Mouse (Mus musculus): ENCODE results near the gene Cramp1l. TPM values are rescaled to one million over a fixed set of nuclear protein-coding genes. Genes with fewer than 3 reads are reported as not detected.

The Cramp1l gene
- polyA plus RNA-seq (2021) = 14.6 TPM

DNA sequence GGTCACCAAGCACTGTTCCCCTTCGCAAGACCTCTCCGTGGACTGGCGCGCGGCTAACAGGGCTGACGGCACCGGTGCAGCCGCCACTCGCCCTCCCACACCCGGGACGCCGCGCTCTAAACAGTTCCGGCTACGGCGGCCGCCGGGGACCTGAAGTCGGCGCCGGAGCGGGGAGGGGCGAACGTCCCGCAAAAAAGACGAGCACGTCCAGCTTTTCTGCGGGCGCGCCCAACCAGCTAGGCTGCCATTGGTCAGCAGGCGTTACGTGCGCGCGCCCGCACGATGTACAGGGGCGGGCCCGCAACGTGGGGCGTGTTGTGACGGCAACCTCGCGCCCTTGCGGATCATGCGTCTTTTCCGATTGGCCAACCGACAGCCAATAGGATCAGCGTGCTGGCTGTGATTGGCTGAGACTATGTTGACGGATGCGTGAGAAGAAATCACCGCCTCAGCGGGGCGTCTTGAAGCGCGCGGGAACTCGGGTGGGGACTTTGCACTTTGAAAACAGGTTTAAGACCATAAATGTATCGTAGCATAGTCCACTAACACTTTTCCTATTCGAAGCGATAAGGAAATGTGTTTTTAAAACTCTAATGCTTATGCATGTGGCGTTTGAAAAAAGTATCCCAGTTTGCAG is at the start of gene Cramp1l, which contains the start of gene Ift140:
Gene Cramp1l, minus strand, starts transcription at position 134 of the 637 bp plus-strand sequence.
Gene Ift140, plus strand, starts transcription at position 431 of the 637 bp plus-strand sequence.
- ChIA-PET POLR2A (no interaction called here), CTCF (interaction anchor here (0.9 kb wide), 1 partner anchor 206 kb away, joined by 3 read pairs; no protein-coding TSS in a partner anchor)
- in situ Hi-C loops (cut with MboI; ENCODE audit: low pct_unique_long_range_greater_than_20kb) = loop anchor here (5.0 kb wide), 1 partner anchor 78 kb away; the partner anchor contains the start of gene Mapk8ip3
- H3K27me3 ChIP-seq = no peaks in the 10 kb centered on the region
- no peak for TF ChIP-seq CTCF (IDR thresholded peaks at IDR 0.05)
- peak; percentile 94 for DNase-seq (ENCODE audit: low read depth, low spot score)
- ATAC-seq = peak; percentile 78

DNA sequence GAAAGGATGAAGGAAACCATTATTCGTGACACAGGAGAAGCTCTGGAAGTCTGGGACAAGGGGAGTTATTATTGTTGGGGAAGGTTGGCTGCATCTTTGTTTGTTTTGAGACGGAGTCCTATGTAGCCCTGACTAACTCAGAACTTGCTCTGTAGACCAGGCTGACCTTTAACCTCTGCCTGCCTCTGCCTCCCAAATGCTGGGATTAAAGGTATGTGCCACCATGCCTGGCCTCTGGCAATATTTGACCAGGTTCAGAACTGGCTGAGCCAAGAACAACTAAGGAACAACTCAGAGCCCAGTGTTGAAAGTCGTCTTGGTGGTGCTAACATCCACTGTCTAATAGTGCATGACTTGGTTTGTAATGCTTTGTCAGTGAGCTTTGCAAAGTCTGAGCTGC is 49.6 kb upstream of the Cramp1l start:
- no peak for ATAC-seq
- TF ChIP-seq CTCF (IDR thresholded peaks at IDR 0.05) = no peak
- POLR2A ChIA-PET = interaction anchor here (0.5 kb wide), 1 partner anchor 374 kb away, joined by 5 read pairs; no protein-coding TSS in a partner anchor
- in situ Hi-C loops (cut with MboI; ENCODE audit: low pct_unique_long_range_greater_than_20kb) = no loop called here
- CTCF ChIA-PET = interaction anchor here (2.0 kb wide), 1 partner anchor 12 kb away, joined by 6 read pairs; no protein-coding TSS in a partner anchor
- H3K27me3 ChIP-seq = no peaks in the 10 kb centered on the region
- DNase-seq (ENCODE audit: low read depth, low spot score) = no peak

DNA sequence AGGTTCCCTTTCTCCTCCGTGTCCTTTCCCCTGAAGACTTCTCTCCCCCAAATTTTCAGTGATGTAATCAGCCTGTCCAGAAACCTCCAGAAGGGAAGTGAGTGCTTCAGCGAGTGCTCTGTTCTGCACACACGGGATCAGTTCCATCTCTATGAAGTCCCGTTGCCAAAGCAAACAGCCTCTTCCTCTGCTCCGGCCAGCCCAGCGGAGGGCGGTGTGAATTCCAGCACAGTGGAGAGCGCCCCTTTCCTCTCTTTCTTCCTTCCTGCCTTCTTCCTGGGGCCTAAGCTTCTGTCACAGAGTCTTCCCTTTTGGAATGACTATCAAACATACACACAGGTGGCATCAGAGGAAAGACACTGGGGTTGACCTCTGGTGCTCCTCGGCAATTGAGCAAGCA is 48.8 kb upstream of the Cramp1l start:
- no peaks in the 10 kb centered on the region for H3K27me3 ChIP-seq
- in situ Hi-C loops (cut with MboI; ENCODE audit: low pct_unique_long_range_greater_than_20kb) = no loop called here
- CTCF ChIA-PET = no interaction called here
- POLR2A ChIA-PET = no interaction called here
- ATAC-seq (no peak), DNase-seq (ENCODE audit: low read depth, low spot score) (no peak)
- TF ChIP-seq CTCF (IDR thresholded peaks at IDR 0.05) = no peak

DNA sequence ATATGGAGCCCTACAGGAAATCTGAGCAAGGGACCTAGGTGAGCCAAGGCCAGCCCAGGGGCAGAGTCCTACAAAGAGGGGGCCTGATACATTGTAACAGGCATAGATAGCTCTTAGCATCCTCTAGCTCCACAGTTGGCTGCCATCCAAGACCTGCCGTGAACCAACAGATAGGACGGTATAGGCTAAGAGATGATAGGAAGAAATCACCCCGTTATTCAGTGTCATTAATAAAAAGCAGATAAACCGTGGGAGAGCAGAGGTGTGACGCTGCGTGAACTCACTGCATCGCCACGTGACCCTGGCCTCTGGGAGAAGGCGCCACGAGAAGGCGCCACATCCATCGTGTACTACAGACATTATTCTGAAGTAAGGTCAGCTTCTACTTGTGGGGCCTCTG is 48.3 kb upstream of the Cramp1l start:
- DNase-seq (ENCODE audit: low read depth, low spot score) (no peak), ATAC-seq (no peak)
- TF ChIP-seq CTCF (IDR thresholded peaks at IDR 0.05) = no peak
- in situ Hi-C loops (cut with MboI; ENCODE audit: low pct_unique_long_range_greater_than_20kb) = no loop called here
- CTCF ChIA-PET = no interaction called here
- POLR2A ChIA-PET = interaction anchor here (1.2 kb wide), 1 partner anchor 21 kb away, joined by 3 read pairs; no protein-coding TSS in a partner anchor
- H3K27me3 ChIP-seq = no peaks in the 10 kb centered on the region

DNA sequence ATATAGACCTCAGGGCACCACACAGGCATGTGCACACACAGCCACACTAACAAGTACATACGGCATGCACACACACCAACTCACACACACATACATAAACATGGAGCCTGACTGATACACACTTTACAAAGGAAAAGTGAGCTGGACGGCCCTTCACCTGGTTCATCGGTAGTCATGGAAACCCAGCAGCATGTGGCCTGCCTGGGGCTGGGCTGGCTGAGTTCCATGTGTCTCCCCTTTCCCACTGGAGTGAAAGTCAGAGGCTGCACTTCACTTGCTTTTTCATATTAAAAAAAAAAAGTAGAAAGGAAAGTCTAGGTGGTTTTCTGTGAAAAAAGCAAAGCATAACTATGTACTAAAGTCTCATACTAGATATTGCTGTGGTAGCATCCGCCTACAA is 47.7 kb upstream of the Cramp1l start:
- TF ChIP-seq CTCF (IDR thresholded peaks at IDR 0.05) = no peak
- DNase-seq (ENCODE audit: low read depth, low spot score) (no peak), ATAC-seq (no peak)
- POLR2A ChIA-PET = interaction anchor here (0.6 to 1.2 kb wide), 2 partner anchors 21 to 126 kb away, joined by 3 read pairs; no protein-coding TSS in a partner anchor
- in situ Hi-C loops (cut with MboI; ENCODE audit: low pct_unique_long_range_greater_than_20kb) = no loop called here
- H3K27me3 ChIP-seq = no peaks in the 10 kb centered on the region
- CTCF ChIA-PET = no interaction called here

DNA sequence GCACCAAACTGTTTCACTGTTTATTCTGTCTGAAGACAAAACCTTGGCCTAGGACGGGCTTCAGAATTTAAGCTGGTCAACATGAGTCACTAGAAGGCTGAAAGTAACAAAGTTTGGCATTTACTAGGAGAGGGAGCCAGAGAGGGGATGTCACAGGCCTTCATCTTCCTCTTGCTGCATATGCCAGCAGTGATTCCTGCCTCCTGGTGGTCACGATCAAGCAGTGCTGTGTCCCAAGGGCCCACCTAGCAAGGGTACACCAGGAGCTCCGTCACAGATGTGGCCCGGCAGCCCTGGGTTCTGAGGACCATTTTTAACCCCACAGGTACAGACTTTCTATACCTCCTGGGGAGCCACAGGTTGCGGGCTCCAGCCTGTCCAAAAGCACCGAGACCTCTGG is 41.5 kb upstream of the Cramp1l start:
- TF ChIP-seq CTCF (IDR thresholded peaks at IDR 0.05) = no peak
- POLR2A ChIA-PET = no interaction called here
- CTCF ChIA-PET = no interaction called here
- DNase-seq (ENCODE audit: low read depth, low spot score) (no peak), ATAC-seq (no peak)
- no peaks in the 10 kb centered on the region for H3K27me3 ChIP-seq
- in situ Hi-C loops (cut with MboI; ENCODE audit: low pct_unique_long_range_greater_than_20kb) = no loop called here

DNA sequence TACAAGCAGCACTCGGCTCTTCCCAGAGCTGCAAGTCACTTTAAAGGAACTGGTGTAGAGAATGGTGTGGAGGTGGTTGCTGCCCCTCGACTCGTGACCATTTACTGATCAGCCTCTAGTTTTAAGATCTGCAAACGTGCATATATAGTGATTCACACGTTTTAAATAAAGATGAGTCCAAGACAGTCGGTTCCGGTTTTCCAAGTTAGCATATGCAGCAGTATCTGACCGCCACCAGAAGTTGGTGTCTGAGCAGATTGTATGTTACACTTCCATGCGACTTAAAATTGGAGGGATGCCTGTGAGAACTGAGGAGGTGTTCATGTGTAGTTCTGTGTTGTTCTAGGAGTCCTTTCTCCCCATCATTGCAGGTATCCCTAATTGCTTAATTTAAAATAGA is 37.7 kb upstream of the Cramp1l start:
- no peaks in the 10 kb centered on the region for H3K27me3 ChIP-seq
- DNase-seq (ENCODE audit: low read depth, low spot score) (no peak), ATAC-seq (no peak)
- POLR2A ChIA-PET = no interaction called here
- in situ Hi-C loops (cut with MboI; ENCODE audit: low pct_unique_long_range_greater_than_20kb) = no loop called here
- CTCF ChIA-PET = no interaction called here
- TF ChIP-seq CTCF (IDR thresholded peaks at IDR 0.05) = no peak

DNA sequence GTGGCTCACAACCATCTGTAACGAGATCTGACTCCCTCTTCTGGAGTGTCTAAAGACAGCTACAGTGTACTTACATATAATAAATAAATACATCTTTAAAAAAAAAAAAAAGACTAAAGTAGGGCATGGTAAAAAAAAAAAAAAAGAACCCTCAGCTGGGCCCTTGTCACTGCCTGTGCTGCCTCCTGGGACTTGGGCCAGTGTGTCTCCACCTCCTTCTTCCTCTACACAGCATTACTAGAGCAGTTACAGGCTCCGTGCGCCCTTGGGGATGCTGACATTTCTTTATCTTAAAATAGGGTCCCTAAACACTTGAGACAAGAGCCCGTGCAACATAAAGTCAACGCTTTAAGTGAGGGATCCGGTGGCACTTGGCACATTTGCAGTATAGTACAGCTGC is 31.6 kb upstream of the Cramp1l start:
- no peaks in the 10 kb centered on the region for H3K27me3 ChIP-seq
- POLR2A ChIA-PET = no interaction called here
- in situ Hi-C loops (cut with MboI; ENCODE audit: low pct_unique_long_range_greater_than_20kb) = no loop called here
- DNase-seq (ENCODE audit: low read depth, low spot score) (no peak), ATAC-seq (no peak)
- no peak for TF ChIP-seq CTCF (IDR thresholded peaks at IDR 0.05)
- CTCF ChIA-PET = no interaction called here

DNA sequence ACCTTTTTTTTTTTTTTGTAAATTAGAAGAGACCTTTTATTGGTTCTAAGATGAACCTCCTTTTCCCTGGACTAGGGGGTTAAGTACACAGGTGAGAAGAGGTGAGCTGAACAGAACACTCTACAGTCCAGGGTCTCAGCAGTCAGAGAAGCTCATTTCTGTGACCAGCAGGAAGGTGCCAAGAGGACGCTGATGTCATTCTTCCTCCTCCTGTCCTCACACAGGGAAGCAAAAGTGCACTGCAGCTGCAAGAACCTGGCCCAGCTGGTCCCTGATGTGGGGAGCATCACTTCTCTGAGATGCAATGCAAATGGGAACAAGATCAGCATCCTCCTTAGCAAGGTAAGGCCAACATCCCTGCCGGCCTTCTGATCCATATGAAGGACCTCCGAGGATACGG is 29.7 kb upstream of the Cramp1l start:
- ATAC-seq (no peak), DNase-seq (ENCODE audit: low read depth, low spot score) (no peak)
- ChIA-PET CTCF (no interaction called here), POLR2A (interaction anchor here (0.6 to 0.7 kb wide), 2 partner anchors 55 to 1764 kb away, joined by 3 to 4 read pairs; no protein-coding TSS in a partner anchor)
- TF ChIP-seq CTCF (IDR thresholded peaks at IDR 0.05) = no peak
- in situ Hi-C loops (cut with MboI; ENCODE audit: low pct_unique_long_range_greater_than_20kb) = no loop called here
- no peaks in the 10 kb centered on the region for H3K27me3 ChIP-seq

DNA sequence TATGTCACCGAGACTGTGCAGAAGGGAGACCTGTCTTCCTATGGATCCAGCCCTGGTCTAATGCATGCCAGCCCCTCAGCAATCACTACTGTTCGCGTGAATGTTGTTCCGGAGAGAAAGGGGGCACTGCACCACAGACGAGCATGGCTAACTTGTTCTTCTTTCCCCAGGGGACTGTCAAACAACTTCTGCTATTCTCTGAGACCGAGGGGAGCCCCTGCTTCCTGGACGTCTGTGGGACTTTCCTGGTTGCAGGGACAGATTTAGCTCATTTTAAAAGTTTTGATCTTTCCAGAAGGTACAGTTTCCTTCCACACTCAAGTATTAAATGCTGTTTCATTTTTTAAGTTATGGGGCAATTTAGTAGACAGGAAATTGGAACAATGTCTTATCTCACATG is 29.3 kb upstream of the Cramp1l start:
- ChIA-PET POLR2A (interaction anchor here (0.6 to 0.7 kb wide), 2 partner anchors 54 to 1764 kb away, joined by 3 to 4 read pairs; no protein-coding TSS in a partner anchor), CTCF (no interaction called here)
- DNase-seq (ENCODE audit: low read depth, low spot score) = no peak
- TF ChIP-seq CTCF (IDR thresholded peaks at IDR 0.05) = no peak
- ATAC-seq = no peak
- H3K27me3 ChIP-seq = no peaks in the 10 kb centered on the region
- in situ Hi-C loops (cut with MboI; ENCODE audit: low pct_unique_long_range_greater_than_20kb) = no loop called here

DNA sequence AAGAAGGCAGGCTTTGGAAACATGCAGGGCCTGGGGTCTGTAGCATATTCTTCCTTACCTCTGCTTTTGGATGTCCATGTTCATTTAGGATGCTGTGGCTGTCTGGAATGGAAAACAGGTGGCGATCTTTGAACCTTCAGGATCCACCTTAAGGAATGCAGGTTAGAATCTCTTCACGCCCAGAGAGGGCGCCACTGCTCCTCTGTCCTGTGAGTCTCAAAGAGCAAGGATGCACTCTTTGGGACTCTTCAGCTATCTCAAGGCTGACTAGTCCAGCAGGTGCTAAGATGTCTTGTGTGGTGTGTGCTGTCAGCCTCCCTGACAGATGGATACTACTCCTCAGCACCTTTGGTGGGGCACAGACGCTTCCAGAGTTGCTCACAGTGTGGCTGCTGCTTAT is 20.6 kb upstream of the Cramp1l start:
- ChIA-PET POLR2A (no interaction called here), CTCF (no interaction called here)
- DNase-seq (ENCODE audit: low read depth, low spot score) = no peak
- no peak for ATAC-seq
- in situ Hi-C loops (cut with MboI; ENCODE audit: low pct_unique_long_range_greater_than_20kb) = no loop called here
- TF ChIP-seq CTCF (IDR thresholded peaks at IDR 0.05) = no peak
- no peaks in the 10 kb centered on the region for H3K27me3 ChIP-seq

All from Patski (cell line).